Mouse (Mus musculus): Measurements from ENCODE around the gene Ebf3.

Gene Ebf3

DNA sequence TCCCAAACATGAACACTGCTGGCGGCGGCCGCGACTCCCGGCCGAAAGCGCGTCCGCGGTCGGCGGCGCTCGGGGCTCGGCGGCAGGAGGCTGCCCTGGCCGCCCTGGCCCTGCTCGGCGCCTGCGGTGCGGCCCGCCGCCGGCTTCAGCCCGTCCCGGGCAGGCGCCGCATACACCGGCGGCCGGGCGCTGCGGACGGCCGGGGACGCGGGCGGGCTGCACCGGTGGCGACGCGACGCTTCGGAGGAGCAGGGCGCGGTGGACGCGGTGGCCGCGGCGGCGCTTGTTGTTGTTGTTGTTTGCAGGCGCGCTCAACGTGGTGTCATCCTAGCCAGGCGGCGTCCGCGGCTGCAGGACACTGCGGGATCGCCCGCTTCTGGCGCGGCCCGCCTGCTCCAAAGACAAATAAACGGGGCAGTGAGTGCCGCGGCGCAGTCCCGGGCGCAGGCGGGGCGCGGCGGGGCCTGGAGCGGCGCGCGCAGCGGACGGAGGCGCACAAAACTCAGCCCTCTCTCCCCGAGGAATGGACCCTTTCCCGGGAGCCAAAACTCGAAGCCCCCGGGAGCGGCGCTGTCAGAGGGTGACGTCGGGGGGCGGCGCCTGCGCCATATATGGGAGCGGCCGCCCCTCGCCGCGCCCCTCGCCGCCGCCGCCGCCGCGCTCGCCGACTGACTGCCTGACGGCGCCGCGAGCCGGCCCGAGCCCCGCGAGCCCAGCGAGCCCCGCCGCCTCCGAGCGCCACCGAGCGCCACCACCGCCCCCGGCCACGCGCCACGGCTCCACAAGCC, at the start of gene Ebf3:
Ebf3 (minus strand) TSS at position 542 of the 788 bp plus-strand sequence.
- DNase-seq (ENCODE audit: low read depth, low spot score): peak; percentile 86

DNA sequence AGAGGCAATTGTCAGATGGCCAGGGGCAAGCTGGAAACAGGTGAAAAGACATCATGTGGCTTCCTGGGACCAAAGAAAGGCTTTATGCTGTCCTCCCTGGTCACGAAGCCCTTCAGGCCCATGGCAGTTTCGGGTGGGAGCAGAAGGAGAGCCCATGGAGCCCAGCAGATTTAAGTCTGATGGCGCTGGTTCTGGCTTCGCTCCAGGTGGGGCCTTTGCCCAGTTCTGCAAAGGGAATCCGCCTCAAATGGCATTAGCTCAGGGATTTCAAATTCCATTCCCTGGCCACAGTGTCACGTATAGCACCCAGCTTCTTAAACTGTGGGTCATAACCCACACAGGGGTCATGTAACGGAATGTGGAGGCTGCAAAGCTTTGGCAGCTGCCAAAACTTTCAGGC, 32.6 kb upstream of the Ebf3 start:
- DNase-seq (ENCODE audit: low read depth, low spot score): peak; percentile 31

DNA sequence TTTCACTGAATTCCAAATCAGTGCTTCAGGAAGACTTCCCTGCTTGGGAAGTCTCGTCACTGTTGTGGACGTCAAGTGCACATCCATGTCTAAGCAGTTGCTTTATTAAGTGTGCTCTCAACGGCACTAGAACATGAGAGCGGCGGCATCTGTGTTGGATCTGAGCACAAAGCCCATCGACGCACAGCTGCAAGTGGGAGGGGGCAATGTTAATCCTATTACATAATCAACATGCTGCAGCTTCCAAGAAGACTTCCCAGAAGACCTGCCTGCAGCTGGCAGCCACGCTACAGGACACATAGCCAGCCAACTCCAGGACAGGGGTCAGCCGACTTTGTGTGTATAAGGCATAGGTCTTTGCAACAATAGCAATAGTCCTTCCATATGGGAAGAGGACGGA, 31.8 kb upstream of the Ebf3 start:
- peak; percentile 67 for DNase-seq (ENCODE audit: low read depth, low spot score)

DNA sequence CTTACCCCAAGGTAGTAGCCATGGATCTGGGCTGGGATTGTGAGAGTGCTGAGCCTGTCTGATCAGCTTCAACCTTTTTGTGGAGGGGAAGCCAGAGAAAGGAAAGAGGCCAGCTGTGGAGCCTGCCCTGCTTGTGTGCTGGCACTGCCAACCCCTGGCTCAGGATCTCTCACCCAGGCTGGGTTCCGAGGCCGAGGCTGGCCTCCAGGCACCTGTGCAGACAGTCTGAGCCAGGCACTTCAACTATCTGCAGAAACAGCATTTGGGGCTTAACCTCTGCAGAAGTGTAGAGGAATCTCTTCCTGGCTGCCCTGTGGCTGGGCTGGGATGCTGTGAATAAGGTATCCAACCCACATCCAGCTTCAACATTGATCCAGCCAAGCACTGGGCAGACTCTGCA, 19.7 kb upstream of the Ebf3 start:
- DNase-seq (ENCODE audit: low read depth, low spot score): no peak

DNA sequence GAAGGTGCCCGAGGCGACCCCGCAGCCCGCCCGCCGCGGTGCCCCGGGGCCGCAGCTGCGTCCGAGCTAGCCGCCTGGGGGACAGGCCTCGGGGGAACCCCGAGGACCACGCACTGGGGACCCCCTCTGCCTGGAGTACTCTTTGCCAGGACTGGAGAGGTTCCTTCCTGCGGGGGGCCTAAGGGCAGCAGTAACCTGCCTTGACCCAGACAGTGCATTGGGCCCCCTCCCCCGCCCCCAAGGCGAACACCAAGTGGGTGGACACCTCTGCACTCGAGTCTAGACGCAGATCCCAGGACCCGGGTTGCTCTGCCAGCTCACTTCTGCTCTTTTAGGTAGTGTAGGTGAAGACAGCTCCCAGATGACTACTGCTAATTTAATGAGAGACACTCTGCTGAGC, 8.7 kb upstream of the Ebf3 start:
- DNase-seq (ENCODE audit: low read depth, low spot score): no peak

DNA sequence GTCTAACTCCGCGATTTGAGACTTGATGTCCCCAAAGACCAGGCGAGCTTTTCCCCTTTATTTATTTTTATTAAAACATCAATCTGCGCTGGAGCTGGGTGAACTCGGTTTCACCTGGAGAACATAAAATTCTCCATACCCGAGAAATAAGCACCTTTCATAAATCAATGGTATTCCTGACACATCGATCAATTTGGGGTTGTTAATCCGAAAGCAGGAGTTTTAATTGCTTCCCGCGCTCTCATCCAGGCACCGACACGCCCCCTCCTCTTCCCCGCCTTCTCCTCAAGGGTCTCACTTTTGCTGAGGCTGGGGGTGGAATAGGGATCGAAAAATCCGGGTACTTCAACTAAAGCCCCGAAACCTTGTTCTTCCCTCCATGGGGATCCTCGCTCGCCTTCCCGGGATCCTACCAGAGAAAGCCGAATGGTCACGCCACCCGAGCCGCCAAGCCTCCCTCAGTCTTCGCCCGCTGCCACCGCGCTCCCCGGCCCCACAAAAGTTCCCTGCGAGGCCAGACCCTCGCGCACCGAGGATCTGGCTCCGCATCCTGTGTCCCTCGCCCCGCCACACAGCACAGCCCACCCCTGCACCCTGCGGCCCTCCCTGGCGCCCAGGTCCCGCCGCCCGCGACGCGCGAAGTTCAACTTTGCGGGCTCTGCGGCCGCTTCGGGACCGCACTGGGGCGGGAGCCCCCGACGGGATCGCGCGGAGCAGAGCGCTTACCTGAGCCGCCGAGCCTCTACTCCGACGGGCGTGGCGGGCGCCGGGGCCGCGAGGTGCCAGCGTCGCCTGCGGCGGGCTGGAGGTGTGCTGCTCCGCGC, 7.9 kb upstream of the Ebf3 start:
- DNase-seq (ENCODE audit: low read depth, low spot score): no peak

DNA sequence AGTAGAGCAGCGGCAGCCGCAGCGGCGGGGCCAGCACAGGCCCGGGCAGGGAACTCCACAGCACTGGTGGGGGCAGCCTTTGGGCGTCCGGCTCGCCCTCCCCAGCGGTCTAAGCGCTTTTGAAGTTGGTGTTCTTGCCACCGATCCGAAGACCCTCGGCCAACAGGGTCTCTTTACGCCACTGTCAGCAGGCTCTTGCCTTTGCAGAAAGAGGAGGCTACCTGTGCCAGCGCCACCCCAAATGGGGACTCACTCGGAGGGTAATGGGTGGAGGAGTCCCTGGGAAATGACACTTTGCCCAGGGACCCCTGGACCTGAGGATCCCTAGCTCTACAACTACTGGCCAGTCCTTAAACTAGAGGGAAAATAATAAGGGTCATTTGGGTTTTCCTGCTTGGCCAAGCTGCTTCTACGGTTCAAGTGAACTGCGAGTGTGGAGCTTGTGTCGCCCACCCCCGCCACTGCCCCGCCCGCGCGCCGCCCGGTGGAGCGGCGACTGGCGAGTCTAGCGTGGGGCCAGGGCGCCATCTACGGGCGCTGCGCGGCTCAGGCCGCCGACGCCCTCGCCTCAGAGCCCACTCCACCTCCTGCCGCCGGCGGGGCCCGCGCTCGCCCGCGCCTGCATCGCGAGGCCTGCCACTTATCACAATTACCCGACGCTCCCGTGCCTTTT, 7.0 kb upstream of the Ebf3 start:
- DNase-seq (ENCODE audit: low read depth, low spot score): no peak

DNA sequence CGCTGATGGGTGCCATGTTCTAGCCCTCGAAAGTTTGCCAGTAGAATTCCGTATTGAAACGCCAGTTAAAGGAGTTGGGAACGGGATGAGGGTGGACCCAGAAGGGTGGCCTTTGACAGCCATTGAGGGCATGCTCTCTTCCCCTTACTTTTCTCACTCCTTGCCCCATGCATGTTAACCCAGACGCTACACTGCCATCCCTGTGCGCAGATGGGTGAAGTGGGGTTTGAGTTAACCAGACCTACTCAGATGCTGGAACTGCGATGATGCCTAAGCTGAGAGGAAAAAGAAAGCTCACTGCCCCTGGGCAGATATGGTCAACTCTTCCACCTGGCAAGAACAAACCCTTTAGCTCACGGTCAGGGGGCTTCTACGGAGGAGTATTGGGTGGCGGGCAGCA, 6.1 kb upstream of the Ebf3 start:
- DNase-seq (ENCODE audit: low read depth, low spot score): no peak

DNA sequence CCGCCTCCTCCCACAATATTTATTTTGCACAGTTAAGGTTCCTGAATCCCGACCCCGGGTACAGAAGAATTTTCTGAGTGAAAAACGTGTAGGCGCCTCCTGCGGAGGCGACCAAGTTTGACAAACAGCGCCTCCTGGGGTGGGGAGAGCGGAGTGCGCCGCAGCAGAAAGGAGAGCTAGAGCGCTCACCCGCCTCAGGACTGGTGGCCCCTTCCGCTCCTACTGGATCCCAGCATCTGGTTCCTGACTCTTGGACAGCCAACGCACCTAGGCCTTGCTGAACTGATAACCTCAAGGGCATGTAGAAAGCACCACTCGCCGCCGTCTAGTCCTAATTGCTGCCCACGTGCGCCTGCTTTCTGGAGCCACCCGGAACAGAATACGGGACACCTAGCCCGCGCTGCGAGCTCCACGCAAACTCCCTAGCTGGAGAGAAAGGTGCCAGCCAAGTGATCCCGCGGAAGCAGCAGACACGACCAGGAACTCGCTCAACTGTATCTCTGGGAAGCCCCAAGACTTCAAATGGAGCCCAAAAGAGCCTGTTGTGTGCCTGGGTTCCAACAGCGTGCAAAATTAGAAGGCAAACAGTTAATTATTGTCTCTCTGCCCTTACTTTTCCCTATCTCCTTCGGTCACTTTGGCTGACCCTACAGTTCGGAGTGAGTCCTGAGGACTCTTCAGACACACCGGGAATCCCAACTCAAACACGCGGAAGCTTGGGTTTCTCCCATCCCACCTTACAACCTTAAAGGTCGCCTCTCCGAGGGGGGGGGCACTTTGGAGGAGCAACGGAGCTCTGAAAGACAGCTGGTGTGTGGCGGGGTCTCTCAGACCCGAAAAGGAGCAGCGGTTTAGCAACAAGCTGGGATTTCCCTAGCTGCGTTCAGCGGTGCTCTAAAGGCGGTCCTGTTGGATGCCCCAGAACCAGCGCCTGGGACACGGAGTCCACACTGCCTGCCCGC, 5.0 kb upstream of the Ebf3 start:
- DNase-seq (ENCODE audit: low read depth, low spot score): no peak

DNA sequence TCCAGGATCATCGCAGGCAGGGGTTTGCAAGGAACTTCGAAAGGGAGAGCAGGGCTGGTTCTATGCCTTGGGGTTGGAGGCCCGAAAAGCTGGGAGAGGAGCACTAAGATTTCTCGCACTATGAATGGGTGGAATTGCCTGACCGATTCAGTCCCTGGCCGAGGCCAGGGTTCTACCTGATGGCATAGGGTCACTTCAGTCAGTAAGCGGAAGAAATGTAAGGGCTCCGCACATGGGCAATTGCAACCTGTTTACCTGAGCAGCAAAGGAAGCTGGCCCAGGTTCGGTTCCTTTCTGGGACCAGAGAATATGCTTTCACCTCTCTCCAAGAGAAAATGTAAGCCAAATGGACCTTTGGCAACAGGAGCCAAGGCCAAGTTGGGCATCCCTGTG, 4.1 kb upstream of the Ebf3 start:
- DNase-seq (ENCODE audit: low read depth, low spot score): no peak

DNA sequence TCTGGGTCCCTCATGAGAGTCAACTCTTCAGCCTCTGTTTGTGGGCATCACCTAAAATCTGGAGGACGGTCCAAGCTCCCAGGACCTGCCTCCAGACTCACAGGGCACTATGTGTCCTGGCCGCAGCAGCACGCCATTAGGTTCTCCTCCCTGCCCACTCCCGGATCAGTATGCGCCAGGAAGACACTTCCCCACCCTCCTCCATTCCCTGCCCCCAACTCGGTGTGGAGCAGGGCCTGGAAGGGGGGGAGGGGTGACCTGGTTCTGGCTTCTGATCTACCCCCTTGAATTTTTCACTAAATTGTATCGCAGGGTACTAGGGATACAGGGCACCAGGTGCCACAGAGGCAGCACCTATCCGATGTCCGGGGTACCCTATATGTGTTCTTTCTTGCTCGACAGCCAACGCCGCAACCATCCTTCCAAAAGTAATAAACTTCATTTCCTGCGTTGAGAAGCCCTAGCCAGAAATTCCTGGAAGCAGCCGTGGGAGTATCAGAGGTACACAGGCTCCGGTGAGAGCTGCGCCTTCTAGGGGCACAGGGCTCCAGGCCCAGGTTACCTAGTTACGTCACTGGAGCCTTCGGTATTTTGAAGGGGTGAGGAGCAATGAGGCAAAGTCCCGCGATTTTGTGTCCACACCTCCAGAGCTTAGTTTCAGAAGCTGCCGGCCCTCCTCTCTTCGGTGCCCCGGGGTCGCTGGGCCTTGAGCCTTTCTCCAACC, 3.6 kb upstream of the Ebf3 start:
- no peak for DNase-seq (ENCODE audit: low read depth, low spot score)

DNA sequence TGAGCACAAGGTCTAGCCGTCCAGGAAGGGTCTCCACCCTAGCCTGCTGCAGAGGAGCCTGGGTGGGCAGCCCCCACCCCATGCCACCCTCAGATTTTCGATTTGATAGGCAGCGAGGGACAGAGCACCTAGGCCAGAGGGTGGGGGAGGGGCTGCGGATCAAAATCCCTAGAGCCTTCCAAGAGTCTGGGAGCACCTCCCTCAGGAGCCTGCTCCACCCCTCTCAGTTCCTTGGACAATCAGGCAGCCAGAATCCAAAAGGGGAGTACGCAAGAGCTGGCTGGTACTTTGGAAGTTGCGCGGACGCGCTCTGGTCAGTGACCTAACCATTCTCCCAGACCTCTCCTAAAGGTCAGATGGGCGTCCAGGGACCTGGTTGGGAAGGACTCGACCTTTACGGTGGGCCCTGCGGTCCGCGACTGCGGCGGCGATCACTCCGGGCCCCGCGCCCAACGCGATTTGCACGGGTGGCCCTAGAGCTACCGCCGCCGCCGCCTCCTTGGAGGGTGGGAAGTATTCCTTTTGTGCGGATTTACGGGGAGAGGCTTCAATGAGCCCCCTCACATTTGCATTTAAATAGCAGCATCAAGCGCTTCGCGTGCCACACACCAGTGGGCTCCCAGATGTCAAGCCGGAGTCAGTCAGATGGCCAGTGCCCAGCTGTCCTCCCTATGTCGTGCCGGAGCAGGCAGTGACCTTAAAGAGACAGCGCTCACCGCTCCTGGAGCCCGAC, 2.8 kb upstream of the Ebf3 start:
- no peak for DNase-seq (ENCODE audit: low read depth, low spot score)

DNA sequence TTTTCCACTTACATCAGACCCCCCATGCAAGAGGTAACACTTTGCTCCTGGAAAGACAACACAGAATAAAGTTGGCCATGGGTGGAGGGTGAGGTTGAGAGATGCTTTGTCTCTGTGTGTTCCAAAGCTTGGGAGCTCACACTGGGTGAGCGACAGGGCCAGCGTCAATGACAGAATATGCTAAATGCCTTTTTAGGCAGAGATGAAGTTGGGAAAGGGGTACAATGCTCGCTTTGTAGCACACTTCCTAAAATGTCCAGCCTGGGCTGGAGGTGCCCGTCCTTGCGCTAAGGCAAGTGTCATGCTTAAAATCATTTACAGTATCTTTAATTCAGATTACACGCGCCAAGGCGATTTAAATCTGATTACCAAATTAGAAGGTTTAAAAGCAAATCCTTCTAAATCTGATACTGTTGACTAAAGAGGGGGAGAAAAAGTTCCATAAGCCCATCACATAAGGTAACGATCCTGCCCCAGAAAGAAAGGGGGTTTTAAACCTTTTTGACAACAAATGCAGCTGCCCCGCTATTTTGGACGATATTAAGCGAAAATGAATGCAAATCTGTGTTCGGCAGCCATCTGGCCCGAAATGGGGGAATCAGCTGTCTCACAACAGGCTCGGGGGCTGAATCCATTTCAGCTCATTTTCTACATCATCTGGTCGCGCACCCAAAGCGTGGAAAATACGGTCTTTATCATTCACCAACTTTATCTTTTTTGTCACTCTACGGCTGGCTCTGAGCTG, 2.1 kb upstream of the Ebf3 start:
- DNase-seq (ENCODE audit: low read depth, low spot score): no peak

DNA sequence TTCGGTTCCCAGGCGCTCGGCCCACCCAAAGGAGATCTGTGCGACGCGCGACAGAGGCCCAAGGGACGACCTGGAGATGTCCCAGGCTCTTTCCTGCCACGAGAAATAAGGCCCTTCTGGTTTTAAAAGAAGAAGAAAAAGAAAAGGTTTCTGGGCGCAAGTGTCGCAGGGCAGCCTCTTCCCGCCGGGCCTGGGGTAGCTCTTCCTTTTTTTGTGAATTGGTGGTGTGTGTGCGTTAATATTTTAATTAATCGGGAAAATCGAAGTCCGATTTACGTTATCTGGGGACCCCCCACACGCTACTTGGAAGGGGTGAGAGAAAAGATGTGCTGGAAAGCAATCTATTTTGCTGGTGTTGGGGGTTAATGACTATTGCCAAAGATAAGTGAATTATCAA, 1.3 kb upstream of the Ebf3 start:
- DNase-seq (ENCODE audit: low read depth, low spot score): no peak

DNA sequence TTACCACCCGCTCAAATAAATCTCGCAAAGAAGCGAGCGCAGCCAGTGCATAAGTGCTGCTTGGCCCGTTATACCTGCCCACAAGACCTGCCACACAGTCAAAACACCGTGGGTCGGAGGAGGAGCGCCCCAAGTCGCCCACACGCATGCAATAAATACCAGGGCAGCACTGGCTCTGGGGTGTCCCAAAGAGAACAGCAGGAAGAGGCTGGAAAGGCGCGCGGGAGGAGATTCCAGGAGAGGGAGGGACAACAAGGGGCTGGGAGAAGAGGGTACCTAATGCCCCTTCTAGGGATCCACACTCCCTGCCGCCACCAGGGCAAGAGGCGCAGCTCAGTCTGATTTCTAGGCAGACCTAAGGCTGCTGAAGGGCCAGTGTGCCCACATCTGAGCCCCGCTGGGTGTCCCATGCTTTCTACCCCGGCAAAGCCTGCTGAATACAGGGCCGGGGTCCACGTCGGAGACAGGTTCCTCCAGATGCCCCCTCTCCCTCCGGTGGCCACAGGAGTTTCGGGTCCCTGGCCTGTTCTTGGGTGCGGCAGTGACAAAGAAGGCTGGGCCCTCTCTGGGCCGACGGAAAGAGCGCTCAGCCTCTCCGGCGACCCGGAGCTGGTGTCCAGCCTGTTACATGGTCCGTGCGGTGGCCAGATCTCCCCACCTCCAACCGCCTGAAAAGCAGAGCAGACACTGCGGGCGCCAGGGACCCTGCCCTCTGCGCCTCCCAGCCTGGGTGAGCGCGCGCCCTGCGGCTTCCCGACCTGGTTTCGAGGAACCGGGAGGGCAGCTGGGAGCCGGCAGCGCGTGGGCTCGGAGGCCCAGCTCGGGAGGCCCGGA, 682 bp upstream of the Ebf3 start:
- no peak for DNase-seq (ENCODE audit: low read depth, low spot score)

DNA sequence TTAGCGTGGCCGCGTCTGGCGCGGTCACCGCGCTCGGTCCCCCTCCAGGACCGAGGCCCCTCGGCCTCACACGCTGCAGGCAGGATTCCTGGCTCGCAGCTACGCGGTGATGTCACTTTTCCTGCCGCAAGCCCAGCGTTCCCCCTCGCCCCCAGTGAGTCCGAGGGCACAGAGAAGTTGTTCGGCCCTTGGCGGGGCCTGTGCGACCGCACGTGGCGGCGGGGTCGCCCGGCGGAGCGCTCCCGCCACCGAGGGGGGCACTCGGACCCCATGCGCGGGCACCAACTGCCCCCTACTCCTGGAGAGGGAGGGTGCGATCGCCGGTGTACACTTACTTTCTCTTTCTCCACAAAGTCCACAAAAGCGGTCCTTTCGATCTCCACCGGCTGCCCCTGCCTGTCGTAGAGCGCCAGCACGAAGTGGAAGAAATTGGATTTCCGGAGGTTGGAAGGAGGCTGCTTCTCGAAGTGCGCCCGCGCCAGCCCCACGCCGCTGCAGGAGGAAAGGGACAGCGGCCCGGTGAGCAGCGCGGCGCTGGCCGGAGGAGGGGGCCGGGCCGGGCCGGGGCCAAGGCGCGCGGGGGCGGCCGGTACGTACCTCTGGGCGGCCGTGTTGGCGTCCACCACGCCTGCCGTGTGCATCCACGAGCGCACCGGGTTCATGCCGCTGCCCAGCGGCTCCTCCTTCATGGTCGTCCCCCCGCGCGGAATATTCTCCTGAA, 902 bp downstream of the Ebf3 start:
- no peak for DNase-seq (ENCODE audit: low read depth, low spot score)

DNA sequence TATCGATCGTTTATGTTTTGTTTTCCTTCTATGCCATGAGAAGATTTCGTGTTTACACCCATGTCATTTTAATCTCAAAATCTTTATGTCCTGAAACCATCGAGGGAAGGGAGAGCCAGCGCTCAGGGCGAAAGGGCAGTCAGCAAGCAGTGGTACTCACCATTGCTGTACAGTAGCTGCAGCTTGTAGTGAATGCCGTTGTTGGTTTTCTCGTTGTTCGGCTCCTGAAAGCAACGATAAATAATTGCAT, 1.4 kb downstream of the Ebf3 start:
- DNase-seq (ENCODE audit: low read depth, low spot score): no peak
